Mouse (Mus musculus): ENCODE results near the gene Mrnip.

- TF ChIP-seq CTCF (conservative IDR thresholded peaks at IDR 0.05; ENCODE audit: low read length), result no peak
- TF ChIP-seq NANOG (IDR thresholded peaks at IDR 0.05; ENCODE audit: borderline replicate concordance, low read length), result no peak
These were observed 51.6 kb downstream of the Mrnip start for GRCm38 (mm10) chr11:50225611-50226378.
